Mouse (Mus musculus) cortical plate, adult 2 months (tissue): ENCODE results near the gene Tln2.

Source experiments
- CTCF ChIP-seq: fragments of 200-500 bp; IDR thresholded peaks from 2 replicates; pipeline ENCODE4 v1.5.1; 2011; ENCODE audit warnings: mild to moderate bottlenecking, control low read depth, low read length; ENCODE audit not compliant: insufficient read depth; ENCODE audit errors: extremely low read depth
- POLR2A ChIP-seq: fragments of 200-500 bp; IDR thresholded peaks from 2 replicates; pipeline ENCODE4 v1.6.1; 2011; ENCODE audit warnings: mild to moderate bottlenecking, low read length, control low read depth; ENCODE audit not compliant: insufficient read depth; ENCODE audit errors: extremely low read depth

- TF ChIP-seq CTCF: no peak
- no peak for TF ChIP-seq POLR2A
Measured at GRCm38 (mm10) chr9:67380095-67380494, 179.4 kb downstream of the Tln2 start.
